Mouse (Mus musculus): ENCODE data around the gene Lgi4.

Lgi4 gene

GRCm38 (mm10) chr7:31059108-31059507 lies at the start of gene Lgi4:
TSS of gene Lgi4 (plus strand) at chr7:31059342.
- peak; percentile 80 for DNase-seq (ENCODE audit: inconsistent ontology term)

DNA sequence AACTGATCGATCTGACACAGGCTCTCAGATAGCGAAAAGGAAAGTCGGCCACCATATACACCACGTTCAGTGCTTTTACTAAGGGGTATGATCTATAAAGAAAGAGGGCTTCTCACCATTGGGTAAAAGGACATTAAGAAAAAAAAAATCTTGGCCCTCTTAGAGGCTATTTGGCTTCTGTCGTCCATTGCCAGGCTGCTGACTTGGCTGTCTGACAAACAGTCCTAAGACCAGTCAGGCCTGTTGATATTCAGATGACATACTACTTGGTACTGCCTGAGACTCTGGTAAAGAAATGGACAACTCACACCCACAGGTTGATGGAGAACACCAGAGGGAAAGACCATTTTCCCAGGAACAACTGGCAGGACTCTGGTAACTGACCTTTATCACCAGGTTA lies 46.2 kb upstream of the Lgi4 start:
- DNase-seq (ENCODE audit: inconsistent ontology term) = no peak

- peak; percentile 71 for DNase-seq (ENCODE audit: inconsistent ontology term)
Measured at GRCm38 (mm10) chr7:31017104-31017901, 41.8 kb upstream of the Lgi4 start.

GRCm38 (mm10) chr7:31028609-31029008 lies 30.5 kb upstream of the Lgi4 start:
- no peak for DNase-seq (ENCODE audit: inconsistent ontology term)

GRCm38 (mm10) chr7:31030717-31031116 lies 28.4 kb upstream of the Lgi4 start:
- no peak for DNase-seq (ENCODE audit: inconsistent ontology term)

- no peak for DNase-seq (ENCODE audit: inconsistent ontology term)
Measured at GRCm38 (mm10) chr7:31031731-31032130, 27.4 kb upstream of the Lgi4 start.

DNA sequence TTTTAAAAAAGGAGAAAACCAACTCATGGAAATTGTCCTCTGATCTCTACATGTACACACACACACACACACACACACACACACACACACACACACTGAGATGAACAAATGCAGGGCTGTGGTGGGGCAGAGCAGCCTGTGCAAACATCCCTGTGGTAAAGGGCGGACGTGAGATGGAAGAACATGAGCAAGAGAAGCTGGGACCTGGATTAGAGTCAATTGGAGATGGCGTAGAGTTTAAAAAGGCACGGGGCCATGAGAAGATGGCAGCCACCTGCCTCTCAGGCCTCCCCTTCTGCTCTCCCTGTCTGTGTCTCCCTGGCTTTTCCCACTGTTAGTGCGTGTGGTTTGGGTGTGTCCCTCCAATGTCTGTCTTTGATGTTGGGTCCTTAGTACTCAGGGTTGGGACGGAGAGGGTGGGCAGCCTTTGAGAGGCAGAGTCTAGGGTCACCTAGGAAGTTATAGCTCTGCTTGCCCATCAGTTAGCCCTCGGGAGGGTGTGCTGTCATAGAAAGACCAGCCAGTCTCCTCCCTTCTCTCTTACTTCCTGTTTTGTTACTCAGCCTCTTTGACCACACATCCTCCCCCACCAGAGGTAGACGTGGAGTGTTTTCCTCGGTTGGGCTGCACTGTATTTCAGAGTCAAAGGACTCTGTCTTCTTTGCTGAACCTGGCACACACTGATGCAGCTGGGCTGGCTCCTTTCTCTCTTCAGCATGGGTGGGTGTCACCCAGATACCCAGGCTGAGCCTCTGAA lies 25.6 kb upstream of the Lgi4 start:
- no peak for DNase-seq (ENCODE audit: inconsistent ontology term)

GRCm38 (mm10) chr7:31034789-31035188 lies 24.4 kb upstream of the Lgi4 start:
- DNase-seq (ENCODE audit: inconsistent ontology term) = no peak

- DNase-seq (ENCODE audit: inconsistent ontology term) = no peak
Measured at GRCm38 (mm10) chr7:31035291-31035690, 23.9 kb upstream of the Lgi4 start.

DNA sequence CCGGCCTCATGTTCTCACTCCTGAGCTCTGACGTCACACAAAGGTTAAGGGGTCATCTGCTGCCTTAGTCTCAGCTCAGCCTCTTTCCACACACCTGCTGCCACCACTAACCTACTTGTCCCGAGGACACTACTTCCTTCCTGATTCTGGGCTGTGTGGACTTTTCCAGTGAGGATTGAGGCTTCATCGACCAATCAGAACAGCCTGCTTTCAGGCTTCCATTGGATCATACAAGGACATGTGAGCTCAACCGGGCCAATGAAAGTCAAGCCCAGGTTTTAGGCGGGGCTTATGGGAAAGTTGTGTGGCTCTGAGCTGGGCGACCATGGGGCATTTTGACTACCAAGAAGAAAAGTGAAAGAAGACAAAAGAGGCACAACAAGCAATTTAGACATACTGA lies 22.2 kb upstream of the Lgi4 start:
- DNase-seq (ENCODE audit: inconsistent ontology term) = no peak

DNA sequence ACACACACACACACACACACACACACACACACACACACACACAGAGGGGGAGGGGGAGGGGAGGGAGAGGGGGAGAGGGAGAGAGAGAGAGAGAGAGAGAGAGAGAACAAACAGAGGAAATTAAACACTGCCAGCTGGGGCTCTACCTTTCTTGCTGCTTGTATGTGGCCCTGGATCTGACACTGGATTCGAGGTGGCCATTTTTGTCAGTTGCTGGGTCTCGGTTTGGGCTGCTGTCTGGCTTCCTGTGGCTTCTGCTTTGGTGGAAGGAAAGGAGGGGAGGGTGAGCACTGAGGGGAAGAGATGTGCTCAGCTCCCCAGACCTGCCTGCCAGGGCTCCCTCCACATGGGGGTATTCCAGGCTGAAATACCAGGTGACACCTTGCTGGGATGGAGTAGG lies 21.5 kb upstream of the Lgi4 start:
- DNase-seq (ENCODE audit: inconsistent ontology term) = no peak

DNA sequence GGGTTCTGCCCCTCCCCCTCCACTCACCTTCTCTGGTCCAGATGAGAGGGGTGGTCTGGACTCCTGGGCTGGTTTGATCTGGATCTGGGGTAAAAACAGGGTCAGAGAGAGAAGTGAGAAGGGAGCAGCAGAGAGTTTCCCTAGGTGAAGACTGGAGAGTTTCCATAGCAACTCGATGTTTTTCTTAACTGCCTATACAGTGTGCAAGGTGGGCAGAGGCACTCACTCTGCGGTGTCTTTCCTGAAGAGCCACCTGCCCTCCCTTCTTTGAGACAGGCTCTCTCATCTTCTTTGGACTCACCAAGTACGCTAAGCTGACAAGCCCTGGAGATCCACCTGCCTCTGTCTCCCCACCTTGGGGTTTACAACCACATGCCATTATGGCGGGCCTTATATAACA lies 20.1 kb upstream of the Lgi4 start:
- no peak for DNase-seq (ENCODE audit: inconsistent ontology term)

DNA sequence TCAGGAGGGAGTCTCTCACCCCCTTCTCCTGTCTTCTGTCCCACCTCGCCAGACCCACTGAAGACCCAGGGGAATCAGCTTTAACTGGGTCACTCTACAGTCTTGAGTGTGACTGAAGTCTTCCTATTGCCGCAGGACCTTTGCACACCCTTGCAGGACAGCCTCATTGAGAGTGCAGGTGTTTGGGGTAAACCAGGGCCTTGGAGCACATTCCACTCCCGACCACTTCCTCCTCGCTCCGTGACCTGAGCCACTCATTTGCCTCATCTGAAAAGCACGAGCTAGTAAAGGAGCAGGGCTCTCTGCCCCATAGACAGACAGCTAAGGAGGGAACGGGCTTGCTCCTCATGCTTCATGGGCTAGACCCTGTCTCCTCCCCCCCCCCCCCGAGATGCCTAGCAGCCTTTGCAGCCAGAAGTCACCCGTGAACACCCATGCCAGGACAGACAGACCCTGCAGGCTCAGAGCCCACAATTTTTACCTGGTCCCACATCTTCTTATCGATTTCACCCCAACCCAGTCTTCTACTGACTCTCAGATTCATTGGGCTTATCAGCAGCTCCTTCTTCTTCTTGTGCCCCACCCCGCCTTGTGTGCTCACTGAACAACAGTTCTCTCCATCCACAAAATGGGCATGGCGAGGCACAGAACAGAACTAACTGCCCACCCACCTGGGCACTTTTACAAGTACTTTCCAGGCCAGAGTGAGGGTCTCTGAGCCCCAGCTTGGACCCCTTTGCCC lies 18.7 kb upstream of the Lgi4 start:
- no peak for DNase-seq (ENCODE audit: inconsistent ontology term)

DNA sequence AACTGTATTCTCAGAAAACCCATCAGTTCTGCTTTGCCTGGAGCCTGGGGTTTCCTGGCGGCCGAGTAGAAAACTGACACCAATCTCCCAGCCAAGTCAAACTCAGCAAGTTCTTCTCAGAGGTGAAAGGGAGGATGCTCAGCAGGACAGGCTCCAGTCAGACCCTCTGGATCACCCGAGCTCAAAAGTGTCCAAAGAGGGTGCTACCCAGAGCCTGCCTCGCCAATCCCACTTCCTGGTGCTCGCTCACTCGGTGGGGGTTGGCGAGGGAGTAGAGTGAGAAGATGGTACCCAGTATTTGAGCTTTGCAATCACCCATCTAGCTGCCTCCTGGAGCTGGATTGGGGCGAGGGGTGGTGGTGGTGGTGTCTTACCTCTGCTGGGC lies 18.1 kb upstream of the Lgi4 start:
- DNase-seq (ENCODE audit: inconsistent ontology term) = no peak

- DNase-seq (ENCODE audit: inconsistent ontology term) = peak; percentile 67
Measured at GRCm38 (mm10) chr7:31041662-31042315, 17.4 kb upstream of the Lgi4 start.

DNA sequence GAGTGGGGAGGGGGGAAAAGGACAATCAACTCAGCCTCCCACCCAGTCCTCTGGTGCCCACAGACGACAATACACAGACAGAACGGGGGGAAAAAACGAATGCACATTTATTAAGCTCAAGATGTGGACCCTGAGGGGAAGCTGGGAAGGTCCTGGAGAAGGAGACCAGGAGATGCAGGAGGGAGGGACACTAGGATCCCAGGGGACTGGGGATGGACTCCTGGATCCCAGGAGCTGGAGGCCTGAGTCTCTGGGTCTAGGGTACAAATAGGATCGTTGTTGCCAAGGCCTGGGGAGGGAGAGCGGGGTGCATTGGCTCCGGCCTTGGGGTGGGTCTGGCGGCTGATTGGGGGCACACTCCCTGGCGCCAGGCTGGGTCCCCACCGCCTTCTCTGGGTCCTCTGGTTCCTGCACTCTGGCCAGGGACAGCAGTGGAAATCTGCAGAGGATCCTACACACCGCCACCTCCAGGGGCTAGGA lies 16.7 kb upstream of the Lgi4 start, which contains the start of gene Fxyd5:
Gene Fxyd5 (minus strand): TSS at position 51 of the 480 bp plus-strand sequence.
- no peak for DNase-seq (ENCODE audit: inconsistent ontology term)

GRCm38 (mm10) chr7:31049135-31049845 lies 9.9 kb upstream of the Lgi4 start:
- DNase-seq (ENCODE audit: inconsistent ontology term) = no peak

- DNase-seq (ENCODE audit: inconsistent ontology term) = peak; percentile 39
Measured at GRCm38 (mm10) chr7:31049846-31050281, 9.3 kb upstream of the Lgi4 start.

GRCm38 (mm10) chr7:31050487-31050886 lies 8.7 kb upstream of the Lgi4 start:
- no peak for DNase-seq (ENCODE audit: inconsistent ontology term)

GRCm38 (mm10) chr7:31050921-31051320 lies 8.2 kb upstream of the Lgi4 start:
- no peak for DNase-seq (ENCODE audit: inconsistent ontology term)
